Mouse (Mus musculus): ENCODE data around the gene Dnajc5g.

- TF ChIP-seq POLR2A (IDR thresholded peaks at IDR 0.05; ENCODE audit: control insufficient read depth, extremely low read depth, insufficient read depth, low read length, poor library complexity) (no peak), CTCF (IDR thresholded peaks at IDR 0.05; ENCODE audit: borderline replicate concordance, control insufficient read depth, extremely low read depth, insufficient read depth, low read length, poor library complexity) (no peak)
Observed at GRCm38 (mm10) chr5:31126050-31126449, 20.0 kb downstream of the Dnajc5g start.

Measured in thymus, adult 2 months (tissue).